In genomic region chr15:67228633-67229032, GRCm38 (mm10) we compare ENCODE assay signal across 22 mouse cellular contexts.
"Had no signal": no experiment of that assay in that cellular context is flagged by ENCODE, and none has a peak within 500 bp of the region (broad histone marks: within the 10 kb centered on the region; RNA-seq: fewer than 3 reads in every experiment).

No protein-coding gene starts in this region.

- H3K4me2 ChIP-seq: heart, embryonic 11.5 days; heart, embryonic 13.5 days; heart, embryonic 15.5 days; hindbrain, embryonic 13.5 days; hindbrain, embryonic 15.5 days; kidney, embryonic 15.5 days; limb, embryonic 13.5 days; limb, embryonic 15.5 days had no signal

- H3K9ac ChIP-seq: heart, embryonic 13.5 days; heart, embryonic 15.5 days; hindbrain, embryonic 13.5 days; hindbrain, embryonic 15.5 days; kidney, embryonic 15.5 days; limb, embryonic 13.5 days; limb, embryonic 15.5 days had no signal

- H3K4me3 ChIP-seq: heart, adult 2 months; heart, embryonic 13.5 days; heart, embryonic 15.5 days; hindbrain, embryonic 13.5 days; hindbrain, embryonic 15.5 days; kidney, embryonic 15.5 days; limb, embryonic 13.5 days; limb, embryonic 15.5 days had no signal

- H3K36me3 ChIP-seq: heart, embryonic 13.5 days; heart, embryonic 15.5 days; hindbrain, embryonic 13.5 days; hindbrain, embryonic 15.5 days; kidney, embryonic 15.5 days; limb, embryonic 13.5 days; limb, embryonic 15.5 days had no signal

- H3K27me3 ChIP-seq: heart, embryonic 13.5 days; heart, embryonic 15.5 days; hindbrain, embryonic 13.5 days; hindbrain, embryonic 15.5 days; kidney, embryonic 15.5 days; limb, embryonic 13.5 days; limb, embryonic 15.5 days had no signal

- DNase-seq: gastrocnemius, postnatal 36 days; heart, adult 11 months; heart, adult 2 months; heart, postnatal 14 days; heart, postnatal 36 days; kidney, adult 11 months; kidney, adult 2 months; kidney, postnatal 36 days; layer of hippocampus, adult 9-11 months; layer of hippocampus, postnatal 36 days; left cerebral cortex, postnatal 4 days had no signal

- H3K27ac ChIP-seq: heart, adult 2 months; hindbrain, embryonic 13.5 days; hindbrain, embryonic 15.5 days; hindbrain, postnatal 0 days; kidney, postnatal 0 days; limb, embryonic 13.5 days; limb, embryonic 15.5 days had no signal

- H3K4me1 ChIP-seq: hindbrain, embryonic 13.5 days; hindbrain, embryonic 15.5 days had no signal

- H3K9me3 ChIP-seq: heart, embryonic 13.5 days; heart, embryonic 15.5 days; hindbrain, embryonic 13.5 days; hindbrain, embryonic 15.5 days; kidney, embryonic 15.5 days; limb, embryonic 13.5 days; limb, embryonic 15.5 days had no signal

- ATAC-seq: hindbrain, postnatal 0 days; intestine, embryonic 16.5 days had no signal
